Mouse (Mus musculus): ENCODE measurements at regions not wholly inside any gene's neighbourhood (a gene's known extent, or its start where the extent isn't known, plus 50 kb on each side); places are given as distances from the start of the nearest gene placed in this dataset.
A peak's percentile ranks its signal among the peaks of the same experiment; 100 is the strongest.
"Not testable (repeated sequence)": the region's sequence is repeated elsewhere in the genome, so short reads cannot be mapped to it uniquely, and the experiment has no call there.

DNA sequence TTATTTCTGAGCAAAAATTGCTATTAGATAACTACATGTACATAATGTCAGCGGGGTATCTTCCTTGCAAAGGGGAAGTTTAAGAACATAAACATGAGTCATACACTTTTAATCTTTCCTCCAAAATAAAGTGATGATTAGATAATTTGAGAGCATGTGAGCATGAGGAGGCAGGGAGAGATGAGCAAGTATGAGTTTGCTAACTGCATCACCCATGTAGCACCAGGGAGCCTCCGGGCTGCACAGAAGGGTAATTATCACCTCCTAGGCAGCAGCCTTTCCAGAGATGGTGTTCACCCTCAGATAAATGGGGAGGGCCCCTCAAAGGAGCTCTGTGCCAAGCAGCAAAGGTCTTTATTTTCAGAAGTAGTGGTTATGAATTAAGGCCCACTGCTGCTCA lies 568.1 kb upstream of the G6pd2 start:
- H3K27ac ChIP-seq (ENCODE audit: control insufficient read depth, insufficient read depth, low read depth, low read length) = no peak overlapping the region
- no peaks in the 10 kb centered on the region for H3K4me1 ChIP-seq (ENCODE audit: control insufficient read depth, insufficient read depth, low read length)
- TF ChIP-seq CTCF (IDR thresholded peaks at IDR 0.05; ENCODE audit: control insufficient read depth, insufficient read depth, insufficient replicate concordance, low read depth, low read length) = no peak
- no peak for TF ChIP-seq POLR2A (IDR thresholded peaks at IDR 0.05; ENCODE audit: control insufficient read depth, low read depth, low read length)
- no peaks in the 10 kb centered on the region for H3K36me3 ChIP-seq (ENCODE audit: control insufficient read depth, insufficient read depth, low read length)
- H3K27me3 ChIP-seq (ENCODE audit: control insufficient read depth, insufficient read depth, low read length) = no peaks in the 10 kb centered on the region
- no peak overlapping the region for H3K4me3 ChIP-seq (ENCODE audit: control insufficient read depth, low read depth, low read length)

- H3K36me3 ChIP-seq (ENCODE audit: control insufficient read depth, insufficient read depth, low read length); H3K27me3 ChIP-seq (ENCODE audit: control insufficient read depth, insufficient read depth, low read length); H3K27ac ChIP-seq (ENCODE audit: control insufficient read depth, insufficient read depth, low read depth, low read length); H3K4me1 ChIP-seq (ENCODE audit: control insufficient read depth, insufficient read depth, low read length): not testable (repeated sequence)
- peak overlapping the region; percentile 9; the same call in 1 of the 2 replicates for H3K4me3 ChIP-seq (ENCODE audit: control insufficient read depth, low read depth, low read length)
Observed at GRCm38 (mm10) chr5:61288506-61288905, 520.1 kb upstream of the G6pd2 start.

DNA sequence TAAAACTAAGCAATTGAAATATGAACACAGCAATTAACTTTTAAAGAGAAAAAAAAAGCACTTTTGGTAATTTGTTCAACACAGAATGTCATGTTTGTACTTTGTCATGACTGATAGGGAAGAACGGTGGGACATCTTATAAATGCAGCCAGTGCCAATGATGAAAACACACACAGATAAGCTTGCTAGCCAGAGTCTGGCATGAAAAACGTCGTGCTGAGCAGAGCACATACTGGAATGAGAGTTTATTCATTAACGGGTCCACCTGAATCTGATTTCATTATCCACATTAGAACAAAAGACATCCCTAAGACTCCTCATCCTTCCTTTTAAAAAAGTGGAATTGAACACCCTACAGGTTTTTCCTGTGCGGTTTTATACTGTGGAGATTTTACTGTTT lies 493.7 kb upstream of the G6pd2 start:
- TF ChIP-seq CTCF (IDR thresholded peaks at IDR 0.05; ENCODE audit: control insufficient read depth, insufficient read depth, insufficient replicate concordance, low read depth, low read length) = no peak
- no peak for TF ChIP-seq POLR2A (IDR thresholded peaks at IDR 0.05; ENCODE audit: control insufficient read depth, low read depth, low read length)
- H3K36me3 ChIP-seq (ENCODE audit: control insufficient read depth, insufficient read depth, low read length) = no peaks in the 10 kb centered on the region
- no peak overlapping the region for H3K27ac ChIP-seq (ENCODE audit: control insufficient read depth, insufficient read depth, low read depth, low read length)
- H3K4me1 ChIP-seq (ENCODE audit: control insufficient read depth, insufficient read depth, low read length) = no peaks in the 10 kb centered on the region
- H3K27me3 ChIP-seq (ENCODE audit: control insufficient read depth, insufficient read depth, low read length) = no peaks in the 10 kb centered on the region
- H3K4me3 ChIP-seq (ENCODE audit: control insufficient read depth, low read depth, low read length) = no peak overlapping the region

DNA sequence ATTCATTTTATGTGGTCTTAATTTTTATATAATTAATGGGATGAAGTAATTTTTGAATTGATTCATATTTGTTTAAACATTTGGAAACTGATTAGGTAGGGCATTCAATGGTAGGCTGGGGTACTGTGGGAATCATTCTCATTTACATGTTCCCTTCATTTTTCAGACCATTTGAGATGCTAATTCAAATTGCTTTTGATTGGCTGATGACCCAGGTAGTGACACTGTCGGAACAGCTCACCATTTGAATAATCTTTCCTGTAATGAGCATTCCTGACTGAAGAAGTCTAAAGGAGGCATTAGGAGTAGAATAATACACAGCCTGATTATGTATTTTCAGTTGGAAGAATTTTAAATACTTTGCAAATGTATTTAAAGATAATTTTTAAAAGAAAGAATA lies 457.2 kb upstream of the G6pd2 start:
- Histone ChIP-seq H3K36me3 (ENCODE audit: control insufficient read depth, insufficient read depth, low read length) (no peaks in the 10 kb centered on the region), H3K4me3 (ENCODE audit: control insufficient read depth, low read depth, low read length) (no peak overlapping the region), H3K4me1 (ENCODE audit: control insufficient read depth, insufficient read depth, low read length) (no peaks in the 10 kb centered on the region), H3K27ac (ENCODE audit: control insufficient read depth, insufficient read depth, low read depth, low read length) (no peak overlapping the region), H3K27me3 (ENCODE audit: control insufficient read depth, insufficient read depth, low read length) (no peaks in the 10 kb centered on the region)
- TF ChIP-seq CTCF (IDR thresholded peaks at IDR 0.05; ENCODE audit: control insufficient read depth, insufficient read depth, insufficient replicate concordance, low read depth, low read length) (no peak), POLR2A (IDR thresholded peaks at IDR 0.05; ENCODE audit: control insufficient read depth, low read depth, low read length) (no peak)

GRCm38 (mm10) chr5:61355263-61355981 lies 453.2 kb upstream of the G6pd2 start:
- Histone ChIP-seq H3K4me3 (ENCODE audit: control insufficient read depth, low read depth, low read length) (no peak overlapping the region), H3K4me1 (ENCODE audit: control insufficient read depth, insufficient read depth, low read length) (no peaks in the 10 kb centered on the region), H3K27me3 (ENCODE audit: control insufficient read depth, insufficient read depth, low read length) (no peaks in the 10 kb centered on the region), H3K36me3 (ENCODE audit: control insufficient read depth, insufficient read depth, low read length) (no peaks in the 10 kb centered on the region), H3K27ac (ENCODE audit: control insufficient read depth, insufficient read depth, low read depth, low read length) (no peak overlapping the region)
- TF ChIP-seq POLR2A (IDR thresholded peaks at IDR 0.05; ENCODE audit: control insufficient read depth, low read depth, low read length) (no peak), CTCF (IDR thresholded peaks at IDR 0.05; ENCODE audit: control insufficient read depth, insufficient read depth, insufficient replicate concordance, low read depth, low read length) (no peak)

- H3K36me3 ChIP-seq (ENCODE audit: control insufficient read depth, insufficient read depth, low read length) = no peaks in the 10 kb centered on the region
- H3K27ac ChIP-seq (ENCODE audit: control insufficient read depth, insufficient read depth, low read depth, low read length) = no peak overlapping the region
- H3K4me1 ChIP-seq (ENCODE audit: control insufficient read depth, insufficient read depth, low read length) = no peaks in the 10 kb centered on the region
- H3K4me3 ChIP-seq (ENCODE audit: control insufficient read depth, low read depth, low read length) = no peak overlapping the region
- TF ChIP-seq POLR2A (IDR thresholded peaks at IDR 0.05; ENCODE audit: control insufficient read depth, low read depth, low read length) (no peak), CTCF (IDR thresholded peaks at IDR 0.05; ENCODE audit: control insufficient read depth, insufficient read depth, insufficient replicate concordance, low read depth, low read length) (no peak)
- H3K27me3 ChIP-seq (ENCODE audit: control insufficient read depth, insufficient read depth, low read length) = no peaks in the 10 kb centered on the region
Observed at GRCm38 (mm10) chr5:61372901-61373300, 435.7 kb upstream of the G6pd2 start.

DNA sequence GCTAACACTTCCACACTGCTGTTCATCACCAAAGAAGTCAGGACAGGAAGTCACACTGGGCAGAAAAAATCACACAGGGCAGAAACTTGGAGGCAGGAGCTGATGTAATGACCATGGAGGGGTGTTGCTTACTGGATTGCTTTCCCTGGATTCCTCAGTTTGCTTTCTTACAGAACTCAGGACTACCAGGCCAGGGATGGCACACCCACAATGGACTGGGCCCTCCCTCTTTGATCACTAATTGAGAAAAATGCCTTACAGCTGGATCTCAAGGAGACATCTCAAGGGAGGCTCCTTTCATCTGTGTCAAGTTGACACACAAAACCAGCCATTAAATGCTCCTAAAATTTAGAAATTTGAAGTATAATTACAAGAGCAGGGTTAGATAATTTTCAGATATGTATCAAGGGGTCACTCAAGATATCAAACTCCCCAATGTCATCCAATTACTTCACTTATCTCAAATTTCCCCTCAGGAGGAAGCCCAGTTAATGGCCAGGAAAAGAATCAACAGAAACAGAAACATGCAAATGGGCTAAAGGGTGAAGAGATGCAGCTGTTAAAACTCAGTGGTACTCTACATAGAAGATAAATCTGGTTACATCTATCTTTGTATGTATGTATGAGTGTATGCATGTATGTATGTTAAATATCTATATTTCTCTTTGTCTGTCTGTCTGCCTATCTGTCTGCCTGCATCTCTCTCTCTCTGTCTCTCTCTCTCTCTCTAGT lies 413.5 kb upstream of the G6pd2 start:
- Histone ChIP-seq H3K4me3 (ENCODE audit: control insufficient read depth, low read depth, low read length) (no peak overlapping the region), H3K27me3 (ENCODE audit: control insufficient read depth, insufficient read depth, low read length) (no peaks in the 10 kb centered on the region), H3K27ac (ENCODE audit: control insufficient read depth, insufficient read depth, low read depth, low read length) (no peak overlapping the region), H3K36me3 (ENCODE audit: control insufficient read depth, insufficient read depth, low read length) (no peaks in the 10 kb centered on the region), H3K4me1 (ENCODE audit: control insufficient read depth, insufficient read depth, low read length) (no peaks in the 10 kb centered on the region)
- no peak for TF ChIP-seq POLR2A (IDR thresholded peaks at IDR 0.05; ENCODE audit: control insufficient read depth, low read depth, low read length)

All from testis, adult 2 months (tissue).